Mouse (Mus musculus) heart, adult 8-10 months (tissue): ENCODE results near the gene Palm. TPM values are rescaled to one million over a fixed set of nuclear protein-coding genes. Genes with fewer than 3 reads are reported as not detected.

Experiments
- microRNA-seq: library from miRNA; unstranded; fragments of <30 nt; microRNA quantifications from one replicate; pipeline ENCODE4 v1.2.0, GENCODE M21; 2022
- total RNA-seq, 4 experiments: library from RNA; stranded (reverse); gene quantifications; 2 replicates each; pipeline ENCODE4 v1.2.4; 2022

The Palm gene
- total RNA-seq, 4 experiments from 2014 or later = 37.8 to 53.8 (median 51.7) TPM

Small RNAs within 50 kb of the gene (microRNA-seq; reads per million reads assigned to microRNA genes)
- gene Mir6910 = not detected

Other genes with a start within 250 kb of the Palm start
- 10 to 100 TPM; 10.6 to 17.6 (median 15.3) TPM for gene Mier2, start 238.4 kb upstream of the Palm start, total RNA-seq
- gene Theg, start 206.2 kb upstream of the Palm start, total RNA-seq = not detected
- gene C2cd4c, start 179.5 kb upstream of the Palm start, total RNA-seq = under 1 TPM in 1 of 4 experiments, not detected in 3; 0.16 TPM
- 1 to 10 TPM; 1.2 to 2.0 (median 1.2) TPM for gene Shc2, start 155.7 kb upstream of the Palm start, total RNA-seq
- gene Odf3l2, start 147.8 kb upstream of the Palm start, total RNA-seq = not detected
- not detected for gene Madcam1, start 129.0 kb upstream of the Palm start, total RNA-seq
- 10 to 100 TPM; 14.5 to 20.0 (median 16.9) TPM for gene Tpgs1, start 124.2 kb upstream of the Palm start, total RNA-seq
- 100 to 1,000 TPM; 201 to 230 (median 213) TPM for gene Cdc34, start 111.4 kb upstream of the Palm start, total RNA-seq
- gene Gzmm, start 104.6 kb upstream of the Palm start, total RNA-seq = 1 to 10 TPM; 7.6 to 9.0 (median 8.3) TPM
- 1,000 to 10,000 TPM; 1,424 to 1,552 (median 1,533) TPM for gene Bsg, start 89.1 kb upstream of the Palm start, total RNA-seq
- 10 to 100 TPM; 13.7 to 16.7 (median 15.1) TPM for gene Hcn2, start 76.9 kb upstream of the Palm start, total RNA-seq
- gene Polrmt, start 47.0 kb upstream of the Palm start, total RNA-seq = 10 to 100 TPM; 41.1 to 54.7 (median 47.0) TPM
- gene Fgf22, start 38.5 kb upstream of the Palm start, total RNA-seq = not detected
- 10 to 100 TPM; 20.2 to 23.2 (median 21.5) TPM for gene Rnf126, start 26.6 kb upstream of the Palm start, total RNA-seq
- 1 to 10 TPM; 2.9 to 5.8 (median 3.6) TPM for gene Fstl3, start 16.3 kb upstream of the Palm start, total RNA-seq
- not detected for gene Prss57, start 2.6 kb upstream of the Palm start, total RNA-seq
- gene Misp, start 27.4 kb downstream of the Palm start, total RNA-seq = under 1 TPM in 3 of 4 experiments, not detected in 1; 0.31 to 0.75 (median 0.60) TPM
- 10 to 100 TPM; 45.4 to 57.7 (median 49.9) TPM for gene Ptbp1, start 60.9 kb downstream of the Palm start, total RNA-seq
- gene Prtn3, start 80.9 kb downstream of the Palm start, total RNA-seq = 1 to 10 TPM in 1 of 4 experiments, not detected in 3; 2.4 TPM
- gene Plppr3, start 81.1 kb downstream of the Palm start, total RNA-seq = under 1 TPM in 3 of 4 experiments, not detected in 1; 0.19 to 0.41 (median 0.29) TPM
- under 1 TPM in 1 of 4 experiments, not detected in 3; 0.57 TPM for gene Elane, start 92.7 kb downstream of the Palm start, total RNA-seq
- gene Cfd, start 97.3 kb downstream of the Palm start, total RNA-seq = 10 to 100 TPM; 12.7 to 46.8 (median 17.8) TPM
- 10 to 100 TPM; 48.5 to 65.2 (median 53.3) TPM for gene Med16, start 115.4 kb downstream of the Palm start, total RNA-seq
- gene Gm26602, start 117.3 kb downstream of the Palm start, total RNA-seq = not detected
- gene Kiss1r, start 123.4 kb downstream of the Palm start, total RNA-seq = under 1 TPM; 0.28 to 0.62 (median 0.32) TPM
- gene R3hdm4, start 127.6 kb downstream of the Palm start, total RNA-seq = 10 to 100 TPM; 75.2 to 85.9 (median 81.0) TPM
- gene Arid3a, start 133.5 kb downstream of the Palm start, total RNA-seq = 1 to 10 TPM; 1.2 to 1.7 (median 1.3) TPM
- gene Wdr18, start 166.6 kb downstream of the Palm start, total RNA-seq = 10 to 100 TPM; 28.4 to 36.2 (median 29.6) TPM
- under 1 TPM; 0.37 to 0.85 (median 0.63) TPM for gene Grin3b, start 177.1 kb downstream of the Palm start, total RNA-seq
- 100 to 1,000 TPM; 116 to 120 (median 117) TPM for gene Tmem259, start 190.8 kb downstream of the Palm start, total RNA-seq
- 10 to 100 TPM; 27.1 to 35.7 (median 33.3) TPM for gene Cnn2, start 195.0 kb downstream of the Palm start, total RNA-seq
- gene Abca7, start 202.9 kb downstream of the Palm start, total RNA-seq = 1 to 10 TPM; 7.5 to 8.5 (median 8.0) TPM
- gene Arhgap45, start 223.1 kb downstream of the Palm start, total RNA-seq = 1 to 10 TPM; 2.9 to 5.1 (median 3.4) TPM
- 100 to 1,000 TPM in 2 of 4 experiments, 10 to 100 TPM in 2; 91.7 to 106 (median 100) TPM for gene Polr2e, start 246.2 kb downstream of the Palm start, total RNA-seq